Mouse (Mus musculus) adrenal gland, adult (tissue): ENCODE results near the gene Aif1.

Experiments used
- DNase-seq, 2 experiments: peaks; one replicate each; pipeline ENCODE4 v3.0.0; 2022 to 2023; ENCODE audit warnings: low spot score in 1 of 2; ENCODE audit not compliant: inconsistent age in 2 of 2

Gene Aif1

DNA sequence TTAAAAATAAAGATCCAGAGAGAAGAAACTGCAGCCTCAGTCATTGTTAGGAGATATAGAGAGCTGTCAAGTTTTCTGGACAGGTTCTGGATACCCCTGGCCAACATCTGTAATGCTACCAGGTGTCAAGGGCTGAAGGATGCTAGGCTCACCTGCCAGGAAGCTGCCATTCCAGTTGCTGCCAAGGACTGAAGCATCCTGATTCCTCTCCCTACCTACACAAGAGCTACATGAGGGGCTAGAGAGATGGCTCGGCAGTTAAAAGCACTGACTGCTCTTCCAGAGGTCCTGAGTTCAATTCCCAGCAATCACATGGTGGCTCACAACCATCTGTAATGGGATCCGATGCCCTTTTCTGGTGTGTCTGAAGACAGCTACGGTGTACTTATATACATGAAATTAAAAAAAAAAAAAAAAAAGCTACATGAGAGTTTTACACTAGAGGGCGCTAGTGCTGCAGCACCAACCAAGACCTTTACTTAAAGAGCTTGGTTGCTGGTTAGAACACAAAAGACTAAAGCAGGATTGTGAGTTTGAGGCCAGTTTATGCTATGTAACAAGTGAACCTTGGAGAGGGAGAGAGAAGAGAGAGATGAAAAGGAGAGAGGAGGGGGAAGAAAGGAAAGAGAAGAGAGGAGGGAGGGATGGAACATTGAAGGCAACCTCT lies 7.2 kb downstream of the Aif1 start:
- DNase-seq, result peak in 1 of 2 experiments; percentile 72

DNA sequence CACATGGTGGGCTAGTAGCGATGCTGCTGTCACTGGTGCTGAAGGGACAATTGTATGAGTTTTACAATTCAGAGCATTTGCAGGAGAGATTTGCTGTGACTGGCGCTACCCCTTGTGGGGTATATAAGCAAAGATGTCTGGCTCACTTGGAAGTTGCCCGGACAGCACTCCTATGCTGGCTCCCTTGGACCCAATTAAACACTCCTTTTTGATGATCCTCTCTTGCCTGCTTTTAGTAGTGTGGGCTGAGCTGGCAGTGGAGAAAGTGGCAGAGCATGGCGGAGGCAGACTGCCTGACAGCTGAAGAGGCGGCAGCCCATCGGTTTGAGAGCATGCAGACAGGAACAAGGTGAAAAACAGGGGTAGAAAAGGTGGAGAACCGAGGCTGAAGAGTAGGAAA lies 8.1 kb downstream of the Aif1 start:
- DNase-seq, result no peak

DNA sequence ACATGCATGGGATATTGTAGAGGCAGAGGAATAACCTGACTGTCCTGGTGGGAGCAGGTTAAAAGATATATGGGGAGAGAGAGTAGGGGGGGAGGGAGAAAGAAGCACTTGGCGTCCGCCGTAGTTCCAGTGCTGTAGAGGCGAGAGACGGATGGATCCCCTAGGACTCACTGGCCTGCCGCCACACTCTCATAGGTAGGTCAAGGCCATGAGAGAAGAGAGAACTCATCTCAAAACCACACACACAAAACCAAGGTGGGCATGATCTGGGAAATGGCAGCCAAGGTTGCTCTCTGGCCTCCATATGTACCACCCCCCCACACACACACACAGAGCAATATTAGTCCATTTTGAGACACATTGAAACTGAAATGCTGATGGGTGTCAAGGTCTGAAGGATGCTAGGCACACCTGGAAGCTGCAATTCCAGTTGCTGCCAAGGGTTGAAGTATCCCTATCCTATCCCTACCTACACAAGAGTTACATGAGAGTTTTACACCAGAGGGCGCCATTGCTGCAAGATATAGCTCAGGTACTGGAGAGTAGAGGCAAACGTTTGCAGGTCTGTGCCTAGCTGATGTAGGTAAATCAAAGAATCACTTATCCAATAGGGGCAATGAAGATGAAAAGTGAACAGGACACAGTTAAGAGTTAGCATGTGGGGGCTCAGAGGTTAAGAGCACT lies 9.4 kb downstream of the Aif1 start:
- DNase-seq, result peak; percentile 65 to 88

DNA sequence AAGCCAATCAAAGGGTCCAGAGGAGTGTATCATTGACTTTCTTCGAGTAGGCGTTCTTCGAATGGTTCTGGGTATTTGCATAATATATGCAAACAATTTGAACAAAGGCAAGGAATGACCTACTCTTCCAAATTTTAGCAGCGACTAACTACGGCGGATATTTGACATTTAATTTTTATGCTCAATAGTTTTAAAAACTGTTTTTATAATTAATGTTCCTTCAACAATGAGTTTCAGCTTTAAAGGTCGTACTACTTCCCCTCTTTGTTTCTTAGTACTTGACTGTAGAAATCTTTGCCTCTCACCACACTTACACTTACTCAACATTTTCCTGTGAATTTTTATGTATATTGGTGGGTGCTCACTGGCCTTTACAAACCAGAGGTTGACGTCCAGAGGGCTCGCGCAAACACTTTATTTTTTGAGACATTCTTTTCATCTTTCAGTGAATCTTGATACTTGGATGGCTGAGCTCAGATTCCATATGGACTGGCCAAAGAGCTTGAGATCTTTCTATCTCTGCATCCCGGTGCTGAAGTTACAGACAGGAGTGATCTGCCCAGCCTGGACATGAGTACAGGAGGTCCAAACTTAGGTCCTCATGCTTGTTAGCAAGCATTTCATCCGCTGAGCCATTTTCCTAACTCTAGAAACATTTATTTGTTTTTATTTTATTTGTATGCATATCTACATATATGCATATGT lies 10.3 kb downstream of the Aif1 start:
- no peak for DNase-seq

DNA sequence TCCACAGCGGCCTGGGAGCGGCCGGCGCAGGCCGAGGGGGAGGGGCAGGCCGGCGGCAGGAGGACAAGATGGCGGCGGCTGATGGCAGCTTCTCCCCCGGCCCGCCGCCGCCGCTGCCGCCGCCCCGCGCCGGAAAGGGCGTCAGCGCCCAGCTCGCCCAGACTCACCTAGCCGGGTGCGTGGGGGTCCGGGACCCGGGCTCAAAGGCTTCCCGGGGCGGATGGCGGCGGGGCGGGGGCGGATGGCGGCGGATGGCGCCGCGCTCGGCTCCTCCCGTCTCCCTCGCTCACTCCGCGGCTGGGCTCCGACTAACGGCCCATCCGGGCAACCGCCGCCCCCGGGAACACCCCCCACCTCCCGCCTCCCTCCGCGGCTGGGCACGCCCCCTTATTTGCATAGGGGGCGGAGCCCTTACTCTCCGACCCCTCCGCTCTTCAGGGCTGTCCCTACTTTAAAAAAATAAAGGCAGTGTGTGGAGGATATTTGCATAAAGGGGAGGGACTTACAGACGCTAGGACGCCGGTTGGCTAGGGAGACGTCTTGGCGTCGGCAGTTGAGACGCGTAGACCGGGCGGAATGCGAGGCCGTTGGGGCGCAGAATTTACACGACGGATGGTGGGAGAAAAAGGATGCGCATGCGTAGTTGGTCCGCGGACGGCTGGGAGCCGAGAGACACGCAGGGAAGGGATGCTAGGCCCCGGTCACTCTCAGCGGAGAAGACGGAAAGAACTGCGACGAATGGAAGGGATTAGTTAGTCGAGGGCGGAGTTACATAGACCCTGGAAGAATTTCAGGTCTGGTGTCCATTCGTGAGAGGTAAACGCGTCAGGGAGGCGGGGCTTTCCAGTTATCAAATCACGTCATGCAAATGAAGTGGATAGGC lies 11.1 kb downstream of the Aif1 start, which contains the start of gene Prrc2a:
Gene Prrc2a, minus strand, starts transcription at position 330 of the 883 bp plus-strand sequence.
- peak; percentile 99 to 100 for DNase-seq

DNA sequence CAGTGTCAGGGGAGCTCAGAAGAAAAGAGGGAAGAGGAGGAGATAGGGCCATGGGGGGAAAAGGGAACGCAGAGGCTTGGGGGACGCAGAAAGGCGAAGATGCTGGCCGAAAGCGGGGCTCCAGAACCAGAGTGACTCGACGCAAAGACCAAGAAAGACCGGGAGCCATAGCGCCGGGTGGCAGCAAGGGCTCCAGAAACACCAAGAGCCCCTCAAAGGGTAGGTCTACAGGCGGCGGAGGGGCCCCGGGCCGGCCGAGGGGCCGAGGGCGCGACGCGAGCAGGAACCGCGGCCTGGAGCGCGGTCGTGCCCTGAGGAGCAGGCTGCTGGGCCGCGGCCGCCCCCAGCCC lies 11.7 kb downstream of the Aif1 start:
- no peak for DNase-seq

DNA sequence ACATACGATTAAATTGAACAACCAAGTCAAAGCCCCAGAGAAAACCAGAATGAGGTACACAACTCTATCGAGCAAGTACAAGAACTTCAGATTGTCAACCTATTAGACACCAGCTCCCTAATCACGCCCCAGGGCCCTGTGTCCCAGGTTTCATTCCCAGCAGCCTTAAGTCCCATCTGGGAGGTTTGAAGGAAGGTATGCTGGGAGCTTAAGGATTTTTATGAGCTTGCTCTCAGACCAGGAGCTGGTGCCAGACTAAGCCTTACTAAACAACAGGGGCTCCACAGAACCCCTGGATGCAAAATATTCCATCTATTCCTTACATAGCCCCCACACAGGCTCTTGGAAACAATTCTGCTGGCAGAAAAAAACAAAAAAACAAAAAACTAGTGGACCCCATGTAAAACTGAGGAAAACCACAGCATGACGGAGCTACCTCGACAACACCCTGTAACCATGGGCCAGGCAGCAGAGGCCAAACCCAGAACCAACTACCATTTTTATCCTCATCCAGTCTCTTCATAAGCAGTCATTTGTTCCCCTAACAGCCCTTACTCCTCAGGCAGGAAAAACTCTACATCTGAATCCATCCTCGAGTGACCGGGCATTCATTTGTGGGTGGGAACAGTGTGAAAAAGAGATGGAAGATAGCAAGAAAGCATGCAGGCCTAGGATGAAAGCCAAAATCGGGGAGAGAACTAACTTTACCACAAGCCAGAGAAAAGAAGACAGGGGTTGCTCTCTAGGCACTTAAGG lies 12.4 kb downstream of the Aif1 start:
- peak in 1 of 2 experiments; percentile 80 for DNase-seq

DNA sequence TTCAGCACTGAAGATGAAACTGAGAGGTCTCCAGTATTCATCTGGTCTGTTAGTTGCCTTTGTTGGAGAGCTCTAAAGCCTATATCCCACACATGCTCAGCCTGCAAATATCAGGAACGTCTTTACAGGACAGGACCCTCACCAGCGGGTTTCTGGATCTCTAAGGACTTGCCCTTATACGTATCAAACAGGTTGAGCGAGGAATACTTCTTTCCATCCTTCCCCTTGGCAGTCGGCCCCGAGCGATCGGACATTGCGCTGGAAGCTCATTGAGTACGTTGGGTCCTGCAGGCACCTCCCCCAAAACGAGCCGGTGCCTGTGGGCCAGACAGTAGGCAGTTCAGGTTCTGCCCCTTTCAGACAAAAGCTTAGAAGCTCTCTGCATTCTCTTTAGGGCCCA lies 13.1 kb downstream of the Aif1 start:
- peak; percentile 63 to 83 for DNase-seq

DNA sequence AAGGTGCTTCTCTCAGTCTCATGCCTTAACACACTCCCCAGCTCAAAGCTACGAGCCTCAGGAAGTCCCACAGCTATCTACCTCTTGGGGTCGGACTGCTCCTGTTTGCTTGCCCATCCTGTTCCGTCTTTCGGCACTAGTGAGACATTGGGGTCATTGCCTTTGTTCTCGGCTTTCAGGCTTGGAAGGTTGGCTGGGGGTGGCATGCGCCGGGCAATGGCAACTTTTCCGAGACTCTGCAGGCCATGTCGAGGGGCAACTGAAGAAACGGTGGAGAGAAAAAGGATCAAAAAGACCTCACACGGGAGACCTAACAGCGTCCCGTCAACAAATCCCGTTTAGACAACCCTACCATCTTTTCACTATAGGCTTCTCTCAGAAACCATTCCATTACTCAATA lies 13.7 kb downstream of the Aif1 start:
- peak in 1 of 2 experiments; percentile 61 for DNase-seq

DNA sequence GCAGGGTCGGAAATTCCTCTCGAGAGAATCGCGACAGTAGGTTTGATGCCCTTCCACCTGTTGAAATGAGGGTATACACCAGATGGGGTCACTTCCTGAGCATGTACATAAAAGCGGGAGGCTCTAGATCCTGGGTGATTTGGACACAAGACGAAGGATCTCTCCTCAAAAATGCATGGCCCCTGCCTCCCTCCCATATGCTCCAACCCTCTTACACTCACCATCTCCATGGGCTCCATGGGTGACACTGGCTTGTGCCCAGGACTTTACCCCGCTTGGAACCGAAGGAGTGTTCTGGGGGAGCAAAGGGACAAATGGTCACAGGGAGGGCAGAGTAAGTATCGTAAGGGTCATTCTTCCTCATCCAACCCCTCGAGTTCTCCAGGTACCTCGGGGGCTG lies 14.4 kb downstream of the Aif1 start:
- DNase-seq, result no peak

DNA sequence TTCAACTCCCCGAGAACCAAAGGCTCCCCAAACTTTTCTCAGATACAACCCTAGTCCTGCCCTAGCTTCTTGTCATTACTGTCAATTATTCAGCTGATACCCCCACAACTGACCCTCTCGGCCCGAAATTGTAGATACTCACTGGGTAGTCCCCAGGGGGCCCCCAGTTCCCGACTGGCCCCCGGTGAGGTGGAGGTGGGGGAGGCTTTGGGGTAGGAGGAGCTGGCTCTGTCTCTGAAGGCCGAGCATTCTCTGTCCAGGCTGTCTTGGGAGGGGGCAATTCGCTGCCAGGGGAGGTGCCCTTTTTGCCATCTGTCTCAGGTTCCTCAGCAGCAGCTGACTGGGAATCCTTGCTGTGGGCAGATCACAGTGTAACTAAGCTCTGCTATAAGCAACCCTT lies 16.2 kb downstream of the Aif1 start:
- no peak for DNase-seq

DNA sequence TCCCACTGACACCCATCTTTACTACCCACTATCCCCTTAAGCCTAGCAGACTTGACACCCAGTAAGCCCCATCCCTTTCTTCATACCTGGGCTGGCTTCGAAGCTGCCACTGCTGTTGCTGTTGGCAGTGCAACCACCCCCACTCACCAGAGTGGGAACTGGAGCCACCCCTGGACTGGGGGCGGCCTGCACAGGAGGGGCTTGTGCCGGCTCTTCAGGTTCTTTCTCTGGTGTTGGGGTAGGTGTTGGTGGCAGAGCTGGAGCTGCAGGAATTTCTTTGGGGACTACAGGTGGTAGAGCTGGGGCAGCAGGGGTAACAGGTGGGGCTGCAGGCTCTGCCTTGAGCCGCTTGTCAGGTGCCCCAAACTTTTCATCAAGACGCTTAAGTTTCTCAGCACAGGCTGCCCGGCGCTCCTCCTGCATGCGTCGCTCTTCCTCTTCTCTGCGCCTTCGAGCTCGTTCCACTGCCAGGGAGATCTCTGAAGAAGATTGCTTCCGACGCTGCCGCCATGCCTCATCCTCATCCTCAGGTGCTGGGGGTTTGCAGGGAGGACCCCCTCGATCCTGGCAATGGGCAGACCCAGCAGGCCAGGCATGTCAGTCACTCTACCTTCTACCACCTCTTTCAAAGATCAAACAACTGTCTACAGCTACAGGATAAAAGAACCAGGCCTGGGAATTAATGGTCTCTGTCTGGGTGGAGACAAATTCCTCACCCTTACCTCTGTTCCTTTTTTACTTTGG lies 16.8 kb downstream of the Aif1 start:
- DNase-seq, result no peak

DNA sequence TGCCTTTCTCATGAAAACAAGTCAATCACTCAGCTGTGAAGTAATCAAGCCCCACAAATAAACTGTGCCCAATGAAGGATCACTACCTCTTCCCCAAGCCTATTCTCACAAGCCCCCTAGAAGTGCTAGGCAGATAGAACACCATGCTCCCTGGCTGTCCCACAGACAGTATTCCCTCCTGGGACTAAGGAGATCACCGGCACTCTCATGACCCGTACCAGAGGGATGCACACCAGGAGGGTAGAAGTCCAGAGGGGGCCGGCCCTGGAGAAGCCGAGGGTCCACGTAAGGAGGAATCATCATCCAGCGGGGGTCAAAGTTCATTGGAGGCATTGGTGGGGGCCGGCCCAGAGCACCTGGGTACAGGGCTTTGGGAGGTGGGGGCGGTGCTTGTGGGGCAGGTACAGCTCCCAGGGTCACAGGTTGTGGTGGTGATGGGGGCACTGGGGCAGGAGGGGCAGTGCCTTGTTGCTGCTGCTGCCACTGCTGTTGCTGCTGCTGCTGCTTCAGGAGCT lies 18.1 kb downstream of the Aif1 start:
- DNase-seq, result no peak

DNA sequence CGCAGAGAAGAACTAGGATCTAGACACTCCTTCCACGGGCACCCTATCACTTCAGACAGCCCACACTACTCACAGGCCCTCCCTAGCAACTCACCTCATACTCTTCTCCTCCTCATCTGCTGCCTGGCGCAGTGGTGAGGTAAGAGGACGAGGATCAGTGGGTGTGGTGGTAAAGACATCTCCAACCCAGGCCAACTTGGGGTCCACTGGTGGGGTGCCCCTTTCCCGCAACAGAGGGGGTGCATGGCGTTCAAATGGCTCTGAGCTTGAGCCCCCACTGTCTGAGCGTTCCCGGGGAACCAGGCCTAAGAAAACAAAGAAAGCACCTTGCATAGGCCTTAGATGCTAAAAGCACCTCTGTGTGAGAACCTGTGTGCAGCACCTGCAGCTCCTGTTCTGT lies 18.6 kb downstream of the Aif1 start:
- no peak for DNase-seq

DNA sequence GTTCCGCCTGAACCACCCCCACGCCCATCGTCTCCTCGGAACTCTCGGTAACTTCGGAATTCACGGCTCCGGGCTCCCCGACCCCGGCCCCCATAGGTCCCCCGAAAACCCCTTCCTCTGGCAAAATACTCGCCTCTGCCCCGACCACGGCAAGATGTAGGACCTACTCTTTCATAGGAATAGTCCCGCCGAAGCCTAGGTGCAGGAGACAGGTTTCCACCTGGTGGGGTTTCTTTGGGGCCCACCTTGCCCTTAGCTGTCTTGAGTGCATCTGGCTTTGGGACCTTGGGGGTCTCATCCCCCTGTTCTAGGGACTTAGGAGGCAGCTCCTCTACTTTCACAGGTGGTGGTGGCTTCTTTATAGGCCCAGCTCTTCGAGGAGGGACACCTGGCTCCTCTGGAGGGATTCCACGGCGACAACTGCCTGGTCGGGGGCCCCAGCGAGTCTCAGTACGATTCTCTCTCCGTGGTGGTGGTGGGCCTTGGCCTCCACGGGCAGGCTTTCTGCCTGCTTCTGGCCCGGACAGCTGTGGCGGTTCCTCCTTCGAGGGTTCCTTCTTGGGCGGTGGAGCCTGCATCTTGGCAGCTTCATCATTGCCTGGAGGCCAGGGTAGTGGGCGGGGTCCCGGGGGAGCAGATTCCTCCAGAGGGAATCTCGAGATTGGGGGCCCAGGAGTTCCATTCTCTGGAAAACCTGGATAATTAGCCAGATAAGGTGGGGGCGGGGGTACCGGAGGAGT lies 19.2 kb downstream of the Aif1 start:
- no peak for DNase-seq

DNA sequence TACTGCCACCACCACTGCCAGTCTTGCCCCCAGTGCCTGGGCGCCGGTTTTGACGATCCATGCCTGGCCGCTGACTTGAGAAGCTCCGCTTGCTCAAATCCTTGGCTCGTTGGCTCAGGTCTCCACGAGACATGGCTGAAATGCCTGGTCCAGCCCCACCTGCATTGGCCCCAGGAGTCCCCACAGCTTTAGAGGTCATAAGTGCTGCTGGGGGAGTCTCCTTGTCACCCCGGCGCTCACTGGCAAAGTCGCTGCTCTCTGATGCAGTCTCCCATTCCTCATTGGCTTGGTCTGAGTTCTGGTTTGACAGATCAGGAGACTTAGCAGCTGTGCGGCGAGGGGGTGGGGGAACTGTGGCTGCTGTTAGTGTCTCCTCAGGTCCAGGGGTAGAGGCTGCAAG lies 20.4 kb downstream of the Aif1 start:
- DNase-seq, result no peak

DNA sequence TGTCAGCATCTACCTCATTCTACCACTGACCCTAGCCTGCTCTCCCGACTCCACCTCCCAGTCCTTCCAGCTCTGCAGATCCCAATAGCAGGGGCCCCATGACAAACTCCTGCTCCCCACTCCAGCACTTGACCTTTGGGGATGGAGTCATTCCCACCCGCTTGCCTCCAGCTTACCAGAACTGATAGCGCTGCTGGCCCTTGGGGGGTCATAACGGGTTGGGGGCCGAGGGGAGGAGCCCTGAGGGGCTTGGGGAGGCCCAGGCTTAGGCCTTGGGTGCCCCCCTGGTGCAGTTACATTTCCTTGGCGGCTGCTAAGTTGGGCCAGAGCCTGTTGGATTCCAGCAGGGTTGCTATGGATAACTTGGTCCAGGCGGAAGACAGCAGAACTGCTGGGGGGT lies 21.3 kb downstream of the Aif1 start:
- no peak for DNase-seq

DNA sequence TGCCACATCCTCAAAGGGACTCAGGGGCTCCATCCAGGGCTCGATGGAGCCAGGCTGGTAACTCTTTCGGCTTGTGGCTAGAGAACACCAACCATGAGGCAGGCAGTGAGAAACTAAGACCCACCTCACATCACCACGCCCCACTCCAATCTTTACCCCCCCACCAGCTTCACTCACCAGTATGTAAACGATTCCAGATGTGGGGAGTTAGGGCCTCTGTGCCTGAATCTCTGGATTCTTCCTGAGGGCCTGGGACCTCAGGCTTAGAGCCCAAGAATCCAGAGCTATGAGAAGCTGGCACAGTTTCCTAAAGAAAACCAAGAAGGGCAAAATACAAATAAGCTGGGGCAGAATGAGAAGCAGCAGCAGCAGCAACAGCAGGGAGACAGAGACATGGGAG lies 21.9 kb downstream of the Aif1 start:
- no peak for DNase-seq

DNA sequence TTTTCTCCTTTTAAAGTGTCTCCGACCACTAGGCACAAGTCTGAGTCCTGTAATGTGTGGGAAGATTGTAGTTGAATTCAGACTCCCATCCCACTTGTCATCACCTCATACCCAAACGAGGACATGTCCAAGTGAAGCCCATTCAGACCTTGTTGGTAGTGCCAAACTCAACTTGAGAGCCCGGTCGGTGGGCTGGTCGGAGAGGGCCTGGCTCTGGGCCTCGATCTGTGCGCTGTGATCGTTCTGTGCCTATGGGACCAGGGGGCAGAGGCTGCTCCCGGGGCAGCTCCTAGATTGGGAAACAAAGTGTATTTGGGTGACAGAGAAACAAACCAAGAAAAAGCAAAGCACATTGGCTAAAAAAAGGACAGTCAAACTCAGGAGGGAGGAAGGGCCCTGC lies 22.8 kb downstream of the Aif1 start:
- DNase-seq, result no peak
